Mouse (Mus musculus): Measurements from ENCODE around the gene Ttc3.

DNA sequence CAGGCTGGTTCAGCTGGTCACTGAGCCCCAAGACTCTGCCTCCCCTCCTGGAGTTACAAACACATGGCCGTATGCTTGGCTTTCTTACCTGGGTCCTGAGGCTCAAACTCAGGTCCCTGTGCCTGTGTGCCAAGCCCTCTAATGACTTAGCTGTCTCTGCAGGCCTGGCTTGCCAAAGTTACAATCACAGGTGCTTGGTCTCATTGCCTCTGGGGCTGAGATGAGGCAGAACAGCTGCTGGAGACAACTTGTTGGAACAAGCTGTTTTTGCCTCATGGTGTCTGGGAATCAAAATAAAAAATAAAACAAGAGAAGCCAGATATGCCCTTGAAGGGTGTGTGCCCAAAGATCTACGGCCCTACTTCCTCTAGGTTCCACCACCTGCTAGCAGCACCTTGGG lies 21.6 kb upstream of the Ttc3 start:
- TF ChIP-seq CTCF (IDR thresholded peaks at IDR 0.05) (no peak), EP300 (IDR thresholded peaks at IDR 0.05) (no peak)

Data from lung, postnatal 0 days (tissue).